Mouse (Mus musculus) MEL (cell line): ENCODE results near the gene Cox5a. TPM values are rescaled to one million over a fixed set of nuclear protein-coding genes. Genes with fewer than 3 reads are reported as not detected.

ENCODE experiments used
- DNase-seq: peaks from one replicate; pipeline ENCODE4 v3.0.0; 2011; ENCODE audit warnings: low read depth, low spot score
- H3K27ac ChIP-seq: 2 replicates; pipeline ENCODE4 v1.5.1; 2012; ENCODE audit warnings: low read depth, mild to moderate bottlenecking, control low read depth, low read length, moderate library complexity; ENCODE audit not compliant: control insufficient read depth
- H3K27me3 ChIP-seq, 2 experiments: fragments of 150-350 bp in 1 of 2; sonication (generic) in 1 of 2; 2 replicates each; pipeline ENCODE4 v1.6.1; 2012; ENCODE audit warnings: low read length in 2 of 2, mild to moderate bottlenecking in 2 of 2, improper control_type of control experiment in 1 of 2, moderate library complexity in 1 of 2; ENCODE audit not compliant: insufficient read depth in 2 of 2, control insufficient read depth in 1 of 2
- H3K36me3 ChIP-seq, 2 experiments: 2 replicates each; pipeline ENCODE4 v1.6.1; 2012 to 2014; ENCODE audit warnings: low read length in 2 of 2, improper control_type of control experiment in 1 of 2, inconsistent platforms in 1 of 2, mild to moderate bottlenecking in 1 of 2; ENCODE audit not compliant: insufficient read depth in 2 of 2, control insufficient read depth in 1 of 2
- H3K4me1 ChIP-seq, 2 experiments: fragments of 150-350 bp in 1 of 2; sonication (generic) in 1 of 2; 2 replicates each; pipeline ENCODE4 v1.6.1; 2012; ENCODE audit warnings: low read length in 2 of 2, improper control_type of control experiment in 1 of 2, mild to moderate bottlenecking in 1 of 2; ENCODE audit not compliant: insufficient read depth in 2 of 2, control insufficient read depth in 1 of 2
- H3K4me3 ChIP-seq, 2 experiments: fragments of 150-350 bp in 1 of 2; sonication (generic) in 1 of 2; 2 replicates each; pipeline ENCODE4 v1.5.1; 2012; ENCODE audit warnings: low read depth in 2 of 2, low read length in 2 of 2, mild to moderate bottlenecking in 2 of 2, moderate library complexity in 2 of 2, control low read depth in 1 of 2, improper control_type of control experiment in 1 of 2; ENCODE audit not compliant: control insufficient read depth in 1 of 2, insufficient read depth in 1 of 2
- H3K79me2 ChIP-seq: 2 replicates; pipeline ENCODE4 v1.6.1; 2012; ENCODE audit warnings: mild to moderate bottlenecking, low read length, moderate library complexity; ENCODE audit not compliant: control insufficient read depth, poor library complexity, insufficient read depth
- H3K9ac ChIP-seq: 2 replicates; pipeline ENCODE4 v1.6.1; 2012; ENCODE audit warnings: low read depth, mild to moderate bottlenecking, control low read depth, low read length, moderate library complexity; ENCODE audit not compliant: control insufficient read depth, poor library complexity, severe bottlenecking
- H3K9me3 ChIP-seq: fragments of 150-350 bp; sonication (generic); replicated peaks from 2 replicates; pipeline ENCODE4 v1.6.1; 2012; ENCODE audit warnings: mild to moderate bottlenecking, low read length, improper control_type of control experiment, moderate library complexity; ENCODE audit not compliant: insufficient read depth
- CHD1 ChIP-seq: IDR thresholded peaks from 2 replicates; pipeline ENCODE4 v1.6.1; 2012; ENCODE audit warnings: low read depth, mild to moderate bottlenecking, inconsistent platforms, low read length, improper control_type of control experiment
- CTCF ChIP-seq, 3 experiments: IDR thresholded peaks in 2 of 3; conservative IDR thresholded peaks in 1 of 3; 2 replicates each; pipeline ENCODE4 v1.5.1; 2011 to 2012; ENCODE audit warnings: low read length in 3 of 3, low read depth in 2 of 3, mild to moderate bottlenecking in 2 of 3, improper control_type of control experiment in 1 of 3, inconsistent platforms in 1 of 3, mixed read lengths in 1 of 3, moderate library complexity in 1 of 3; ENCODE audit not compliant: control insufficient read depth in 1 of 3, insufficient read depth in 1 of 3, poor library complexity in 1 of 3, severe bottlenecking in 1 of 3
- E2F4 ChIP-seq: IDR thresholded peaks from 2 replicates; pipeline ENCODE4 v1.6.1; 2011; ENCODE audit warnings: low read depth, low read length, improper control_type of control experiment, borderline replicate concordance
- EP300 ChIP-seq, 2 experiments: IDR thresholded peaks; 2 replicates each; pipeline ENCODE4 v1.6.1; 2011; ENCODE audit warnings: improper control_type of control experiment in 2 of 2, low read length in 2 of 2, low read depth in 1 of 2, mild to moderate bottlenecking in 1 of 2
- GABPA ChIP-seq: IDR thresholded peaks from 2 replicates; pipeline ENCODE4 v1.6.1; 2012; ENCODE audit warnings: low read depth, mild to moderate bottlenecking, inconsistent platforms, low read length, improper control_type of control experiment, moderate library complexity
- HCFC1 ChIP-seq: IDR thresholded peaks from 2 replicates; pipeline ENCODE4 v1.6.1; 2012; ENCODE audit warnings: low read depth, mild to moderate bottlenecking, inconsistent platforms, low read length, improper control_type of control experiment, moderate library complexity
- MAFK ChIP-seq: IDR thresholded peaks from 2 replicates; pipeline ENCODE4 v1.6.1; 2011; ENCODE audit warnings: low read depth, mild to moderate bottlenecking, low read length, improper control_type of control experiment, borderline replicate concordance
- MAX ChIP-seq: IDR thresholded peaks from 2 replicates; pipeline ENCODE4 v1.6.1; 2011; ENCODE audit warnings: low read length, improper control_type of control experiment
- MAZ ChIP-seq: IDR thresholded peaks from 2 replicates; pipeline ENCODE4 v1.6.1; 2012; ENCODE audit warnings: low read depth, mild to moderate bottlenecking, inconsistent platforms, low read length, improper control_type of control experiment
- MXI1 ChIP-seq: IDR thresholded peaks from 2 replicates; pipeline ENCODE4 v1.6.1; 2011; ENCODE audit warnings: mild to moderate bottlenecking, low read depth, low read length, improper control_type of control experiment
- MYB ChIP-seq: IDR thresholded peaks from 2 replicates; pipeline ENCODE4 v1.6.1; 2011; ENCODE audit warnings: mild to moderate bottlenecking, low read depth, low read length, improper control_type of control experiment
- MYC ChIP-seq: IDR thresholded peaks from 2 replicates; pipeline ENCODE4 v1.6.1; 2011; ENCODE audit warnings: low read depth, mild to moderate bottlenecking, low read length, improper control_type of control experiment, moderate library complexity
- NELFE ChIP-seq: IDR thresholded peaks from 2 replicates; pipeline ENCODE4 v1.6.1; 2011; ENCODE audit warnings: low read depth, low read length, improper control_type of control experiment
- NRF1 ChIP-seq: IDR thresholded peaks from 2 replicates; pipeline ENCODE4 v1.6.1; 2014; ENCODE audit warnings: low read depth, mild to moderate bottlenecking, inconsistent platforms, low read length, improper control_type of control experiment, moderate library complexity; ENCODE audit not compliant: poor library complexity, insufficient read depth, severe bottlenecking
- POLR2AphosphoS2 ChIP-seq: IDR thresholded peaks from 2 replicates; pipeline ENCODE4 v1.6.1; 2011; ENCODE audit warnings: low read length, improper control_type of control experiment
- POLR2AphosphoS5 ChIP-seq: IDR thresholded peaks from 2 replicates; pipeline ENCODE4 v1.6.1; 2012; ENCODE audit warnings: low read depth, borderline replicate concordance, mild to moderate bottlenecking, inconsistent platforms, low read length, moderate library complexity, mixed read lengths
- SIN3A ChIP-seq: IDR thresholded peaks from 2 replicates; pipeline ENCODE4 v1.6.1; 2012; ENCODE audit warnings: low read length, improper control_type of control experiment, inconsistent platforms
- SMC3 ChIP-seq: IDR thresholded peaks from 2 replicates; pipeline ENCODE4 v1.6.1; 2011; ENCODE audit warnings: low read depth, low read length, improper control_type of control experiment
- TBP ChIP-seq: IDR thresholded peaks from 2 replicates; pipeline ENCODE4 v1.8.0; 2011; ENCODE audit warnings: low read depth, low read length, improper control_type of control experiment
- USF1 ChIP-seq: IDR thresholded peaks from 2 replicates; pipeline ENCODE4 v1.6.1; 2014; ENCODE audit warnings: low read depth, mild to moderate bottlenecking, inconsistent platforms, low read length, improper control_type of control experiment, moderate library complexity
- USF2 ChIP-seq, 2 experiments: IDR thresholded peaks; 2 replicates each; pipeline ENCODE4 v1.6.1; 2011 to 2012; ENCODE audit warnings: improper control_type of control experiment in 2 of 2, low read length in 2 of 2, borderline replicate concordance in 1 of 2, inconsistent platforms in 1 of 2, low read depth in 1 of 2, mild to moderate bottlenecking in 1 of 2; ENCODE audit not compliant: insufficient read depth in 1 of 2
- ZC3H11A ChIP-seq: IDR thresholded peaks from 2 replicates; pipeline ENCODE4 v1.6.1; 2012; ENCODE audit warnings: low read depth, mild to moderate bottlenecking, inconsistent platforms, low read length, improper control_type of control experiment
- polyA plus RNA-seq, 2 experiments: library from polyadenylated mRNA; stranded (reverse) in 1 of 2; unstranded in 1 of 2; fragments of >175 nt in 1 of 2; fragments of >200 nt in 1 of 2; gene quantifications; 2 replicates each; pipeline versions ENCODE4 v1.2.1 to v1.2.4; 2012; ENCODE audit warnings: low replicate concordance in 2 of 2, low read depth in 1 of 2; ENCODE audit not compliant: insufficient read length in 2 of 2, insufficient read depth in 1 of 2, missing spikeins in 1 of 2
- total RNA-seq: library from RNA; depleted of rRNA; stranded (reverse); fragments of 300-350 nt; gene quantifications from 2 replicates; pipeline ENCODE4 v1.2.3, GENCODE M21; 2012

Gene Cox5a
- total and polyA plus RNA-seq, 3 experiments = 367 to 400 TPM; not detected in 1

DNA sequence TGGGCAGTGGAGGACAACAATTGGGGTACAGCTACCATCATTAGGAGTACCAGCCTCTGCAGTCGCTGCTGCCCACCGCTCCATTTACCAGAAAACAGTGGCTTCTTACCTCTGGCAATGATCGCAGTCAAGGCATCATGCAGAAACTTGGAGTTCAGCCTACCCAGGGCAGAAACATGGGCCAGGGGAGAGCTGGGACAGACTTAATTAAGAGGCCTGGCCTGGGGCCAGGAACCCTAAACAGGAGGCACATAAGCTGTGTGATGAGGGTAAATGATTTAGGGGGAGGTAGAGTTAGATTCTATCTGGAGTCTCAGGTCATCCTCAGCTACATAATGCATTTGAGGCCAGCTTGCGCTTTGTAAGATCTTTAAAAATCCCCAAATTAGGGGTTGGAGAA is 28.1 kb downstream of the Cox5a start:
- peaks cover 0 to 11% of the 10 kb centered on the region in 2 experiments; a peak in 2 of 4 replicates for H3K4me1 ChIP-seq
- no peak for DNase-seq
- no peaks in the 10 kb centered on the region; the same call in 1 of the 2 replicates for H3K79me2 ChIP-seq
- no peaks in the 10 kb centered on the region for H3K9me3 ChIP-seq
- H3K36me3 ChIP-seq = peaks cover 0 to 4% of the 10 kb centered on the region in 2 experiments; a peak in 2 of 4 replicates
- no peaks in the 10 kb centered on the region for H3K27me3 ChIP-seq
- no peak overlapping the region for H3K4me3 ChIP-seq
- H3K27ac ChIP-seq = no peak overlapping the region
- TF ChIP-seq USF1 (no peak), CTCF (IDR thresholded peaks at IDR 0.05 in 2 of 3, conservative IDR thresholded peaks at IDR 0.05 in 1 of 3; ENCODE audit: control insufficient read depth in 1 of 3, insufficient read depth in 1 of 3, low read depth in 2 of 3, low read length in 3 of 3, poor library complexity in 1 of 3, severe bottlenecking in 1 of 3) (no peak), MAFK (no peak), ZC3H11A (no peak), POLR2AphosphoS2 (no peak), EP300 (IDR thresholded peaks at IDR 0.05; ENCODE audit: low read depth in 1 of 2, low read length in 2 of 2) (no peak), CHD1 (no peak), SIN3A (no peak), MXI1 (no peak), E2F4 (no peak), HCFC1 (no peak), MAX (no peak), NRF1 (no peak), POLR2AphosphoS5 (no peak), TBP (no peak), USF2 (IDR thresholded peaks at IDR 0.05; ENCODE audit: borderline replicate concordance in 1 of 2, insufficient read depth in 1 of 2, low read depth in 1 of 2, low read length in 2 of 2) (no peak), NELFE (no peak), MYB (no peak)
- H3K9ac ChIP-seq = no peak overlapping the region

DNA sequence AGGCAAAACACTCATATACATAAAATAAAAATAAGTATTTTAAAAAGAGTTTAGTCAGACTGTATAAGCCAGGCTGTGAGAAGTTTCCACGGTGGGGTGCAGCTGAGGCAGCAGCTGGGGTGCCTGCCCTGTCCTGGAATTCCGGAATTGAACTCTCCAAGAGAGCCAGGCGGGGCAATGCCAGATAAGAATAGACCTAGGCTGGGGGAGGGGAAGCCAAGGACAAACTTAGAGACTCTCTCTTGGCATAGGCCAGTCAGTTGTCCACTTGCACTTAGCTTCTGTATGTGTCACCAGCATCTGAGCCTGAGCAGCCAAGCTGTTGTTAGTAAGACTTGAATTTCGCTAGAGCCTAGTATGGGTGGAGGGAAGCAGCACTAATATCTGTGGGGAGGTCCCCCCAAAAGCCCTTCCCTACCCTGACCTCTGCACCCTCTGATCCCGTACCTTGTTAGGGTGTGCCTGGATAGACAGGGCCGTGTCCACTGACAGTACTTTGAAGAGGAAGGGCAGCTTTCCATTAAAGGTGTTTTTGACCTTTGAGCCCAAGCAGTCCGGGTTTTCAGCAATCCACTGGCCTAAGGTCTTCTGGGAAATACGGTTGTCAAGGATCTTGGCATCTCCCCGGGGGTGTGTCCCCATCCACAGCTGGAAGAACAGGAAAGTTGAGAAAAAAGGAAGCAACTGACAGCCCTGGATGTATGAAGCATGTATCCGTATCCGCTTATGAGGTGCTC is 29.2 kb downstream of the Cox5a start:
- Histone ChIP-seq H3K9me3 (no peaks in the 10 kb centered on the region), H3K79me2 (no peaks in the 10 kb centered on the region; the same call in 1 of the 2 replicates), H3K27me3 (no peaks in the 10 kb centered on the region), H3K27ac (no peak overlapping the region), H3K4me3 (no peak overlapping the region), H3K36me3 (peaks cover 0 to 4% of the 10 kb centered on the region in 2 experiments; a peak in 2 of 4 replicates), H3K9ac (no peak overlapping the region), H3K4me1 (peaks cover 0 to 11% of the 10 kb centered on the region in 2 experiments; a peak in 2 of 4 replicates)
- no peak for DNase-seq
- TF ChIP-seq MAX = no peak
- no peak for TF ChIP-seq ZC3H11A
- no peak for TF ChIP-seq MXI1
- TF ChIP-seq SIN3A = no peak
- TF ChIP-seq MYC = no peak
- no peak for TF ChIP-seq SMC3
- no peak for TF ChIP-seq MAZ
- TF ChIP-seq TBP = no peak
- no peak for TF ChIP-seq HCFC1
- no peak for TF ChIP-seq CTCF (IDR thresholded peaks at IDR 0.05 in 2 of 3, conservative IDR thresholded peaks at IDR 0.05 in 1 of 3; ENCODE audit: control insufficient read depth in 1 of 3, insufficient read depth in 1 of 3, low read depth in 2 of 3, low read length in 3 of 3, poor library complexity in 1 of 3, severe bottlenecking in 1 of 3)
- TF ChIP-seq MYB = no peak
- no peak for TF ChIP-seq NELFE
- no peak for TF ChIP-seq USF1
- TF ChIP-seq GABPA = no peak
- no peak for TF ChIP-seq NRF1
